Mouse (Mus musculus) stomach, embryonic 15.5 days (tissue): ENCODE measurements around the gene Rfx4. TPM values are rescaled to one million over a fixed set of nuclear protein-coding genes. Genes with fewer than 3 reads are reported as not detected.
A peak's percentile ranks its signal among the peaks of the same experiment; 100 is the strongest.

Experiments
- ATAC-seq: fragments of 200-750 bp; cut with Nextera tagmentation; 2 replicates; pipeline ENCODE4 v1.8.0; 2017; ENCODE audit warnings: low read depth, moderate number of reproducible peaks, moderate TSS enrichment; ENCODE audit not compliant: insufficient read depth, low FRiP score
- H3K27ac ChIP-seq: fragments of 300-500 bp; sonication (generic); 2 replicates; pipeline ENCODE4 v1.5.1; 2015; ENCODE audit warnings: mild to moderate bottlenecking, inconsistent platforms
- H3K27me3 ChIP-seq: fragments of 300-500 bp; sonication (generic); replicated peaks from 2 replicates; pipeline ENCODE4 v1.6.1; 2015; ENCODE audit warnings: inconsistent platforms
- H3K36me3 ChIP-seq: fragments of 300-500 bp; sonication (generic); 2 replicates; pipeline ENCODE4 v1.6.1; 2015; ENCODE audit warnings: inconsistent platforms
- H3K4me1 ChIP-seq: fragments of 300-500 bp; sonication (generic); 2 replicates; pipeline ENCODE4 v1.6.1; 2015; ENCODE audit warnings: inconsistent platforms
- H3K4me2 ChIP-seq: fragments of 300-500 bp; sonication (generic); 2 replicates; pipeline ENCODE4 v1.6.1; 2015; ENCODE audit warnings: mild to moderate bottlenecking, inconsistent platforms
- H3K4me3 ChIP-seq: fragments of 300-500 bp; sonication (generic); replicated peaks from 2 replicates; pipeline ENCODE4 v1.5.1; 2015; ENCODE audit warnings: inconsistent platforms
- H3K9ac ChIP-seq: fragments of 300-500 bp; sonication (generic); 2 replicates; pipeline ENCODE4 v1.6.1; 2015; ENCODE audit warnings: inconsistent platforms
- H3K9me3 ChIP-seq: fragments of 300-500 bp; sonication (generic); 2 replicates; pipeline ENCODE4 v1.6.1; 2016; ENCODE audit warnings: inconsistent platforms
- WGBS: fragments of 180-500 bp; shearing (Covaris S2); methylation state at CpG from one replicate; pipeline ENCODE4 v1.1.7; 2015; 5-methylcytosine and 5-hydroxymethylcytosine counted together
- polyA plus RNA-seq: library from polyadenylated mRNA; unstranded; fragments of >200 nt; fragmentation: Nextera tagmentation; extraction: Ambion mirVana; gene quantifications from 2 replicates; pipeline ENCODE4 v1.2.1, GENCODE M21; 2015

The Rfx4 gene
- polyA plus RNA-seq, 1 experiment from 2014 or later: 0.08 TPM

DNA sequence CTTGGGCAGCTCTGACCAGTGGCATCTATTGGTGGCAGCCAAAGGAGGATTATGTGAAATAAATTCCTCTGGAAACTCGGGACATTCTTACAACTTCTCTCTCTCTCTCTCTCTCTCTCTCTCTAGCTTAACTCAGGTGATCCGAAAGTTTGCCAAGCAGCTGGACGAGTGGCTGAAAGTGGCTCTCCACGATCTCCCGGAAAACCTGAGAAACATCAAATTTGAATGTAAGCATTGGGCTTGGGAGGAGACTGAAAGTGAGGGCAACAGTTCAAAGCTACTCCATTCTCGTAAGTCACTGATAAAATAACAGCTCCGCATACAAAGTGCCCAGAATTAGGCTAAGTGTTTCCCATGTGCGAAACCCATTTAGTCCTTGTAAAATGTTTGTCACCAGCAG lies 102.5 kb downstream of the Rfx4 start:
- H3K9ac ChIP-seq: no peak overlapping the region
- no peaks in the 10 kb centered on the region for H3K27me3 ChIP-seq
- no peak for ATAC-seq
- H3K27ac ChIP-seq: no peak overlapping the region
- WGBS: 49% methylated on average over 8 of the region's 8 CpGs
- H3K36me3 ChIP-seq: no peaks in the 10 kb centered on the region
- H3K4me2 ChIP-seq: no peak overlapping the region
- H3K9me3 ChIP-seq: no peaks in the 10 kb centered on the region
- no peak overlapping the region for H3K4me3 ChIP-seq
- no peaks in the 10 kb centered on the region for H3K4me1 ChIP-seq

DNA sequence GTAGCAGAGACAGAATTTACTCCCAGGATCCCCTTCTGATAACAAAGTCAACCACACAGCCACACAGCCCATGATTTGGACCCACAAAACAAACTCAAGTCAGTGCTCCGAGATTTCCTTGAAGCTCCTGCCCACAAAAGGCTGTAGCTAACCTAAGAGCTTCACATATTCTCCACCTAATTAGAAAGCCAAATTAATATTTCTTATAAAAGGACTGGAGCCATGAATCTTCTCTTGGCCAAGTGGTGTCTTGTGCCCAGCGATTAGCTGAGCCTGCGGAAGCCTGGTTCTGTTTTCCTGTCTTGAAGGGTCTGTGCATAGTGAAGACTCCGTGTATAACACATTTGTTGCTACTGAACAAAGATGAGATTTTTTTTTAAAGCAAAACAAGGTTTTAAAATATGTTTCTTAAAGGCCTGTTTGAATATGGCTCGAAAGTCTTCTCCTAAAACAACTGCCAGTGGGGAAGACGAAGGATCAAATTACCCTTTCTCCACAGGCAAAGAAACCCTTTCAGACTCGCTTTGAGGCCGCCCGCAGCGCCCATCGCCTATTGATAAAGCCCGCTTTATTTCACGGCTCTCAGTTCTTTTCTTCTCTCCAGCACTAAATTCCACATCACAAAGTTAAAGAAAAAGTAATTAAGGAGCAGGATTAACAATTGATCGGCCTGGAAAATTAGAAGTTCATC lies 103.1 kb downstream of the Rfx4 start:
- H3K4me2 ChIP-seq: no peak overlapping the region

DNA sequence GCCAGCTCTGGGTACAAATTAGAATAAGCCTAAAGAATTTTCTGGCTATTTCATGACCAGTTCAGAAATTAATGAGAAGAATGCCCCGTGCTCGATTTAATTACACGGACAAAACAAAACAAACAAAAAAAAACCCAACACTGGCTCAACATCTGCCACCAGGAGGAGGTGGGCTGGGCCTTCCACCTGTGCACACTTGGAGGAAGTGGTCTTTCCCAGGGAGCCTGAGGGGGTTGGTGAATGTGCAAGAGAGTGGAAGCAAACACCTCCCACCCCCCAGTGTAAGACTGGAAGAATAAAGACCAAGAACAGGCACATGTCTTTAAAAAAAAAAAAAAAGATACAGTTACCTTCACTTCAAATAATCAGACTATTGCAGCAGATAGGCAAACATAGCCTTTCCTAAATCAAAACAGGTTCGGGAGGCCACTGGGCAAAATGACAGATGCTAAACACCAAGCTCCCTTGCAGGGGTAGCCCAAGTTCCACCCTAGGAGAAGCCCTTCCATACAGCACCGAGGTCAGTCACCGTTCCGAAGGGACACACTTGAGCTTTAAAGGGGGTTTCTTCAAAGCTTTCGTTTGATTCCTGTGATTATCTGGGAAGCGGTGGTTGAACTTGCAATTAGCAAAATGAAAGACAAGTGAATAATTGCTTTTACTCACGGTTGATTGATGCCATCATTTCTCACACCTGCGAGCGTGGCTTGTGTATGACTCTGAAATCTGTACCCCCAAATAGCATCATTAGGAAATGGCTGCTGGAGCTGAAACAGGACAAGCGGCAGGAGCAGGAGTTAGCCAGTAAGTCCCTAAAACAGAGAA lies 103.9 kb downstream of the Rfx4 start:
- Histone ChIP-seq H3K4me3 (no peak overlapping the region), H3K4me2 (no peak overlapping the region), H3K27me3 (no peaks in the 10 kb centered on the region), H3K9ac (no peak overlapping the region), H3K36me3 (no peaks in the 10 kb centered on the region), H3K27ac (no peak overlapping the region), H3K4me1 (no peaks in the 10 kb centered on the region), H3K9me3 (no peaks in the 10 kb centered on the region)
- WGBS: 57% methylated on average over 13 of the region's 13 CpGs
- ATAC-seq: no peak

More for the DNA sequence above, 103.1 kb downstream of the Rfx4 start:
- Histone ChIP-seq H3K27ac (no peak overlapping the region), H3K9me3 (no peaks in the 10 kb centered on the region), H3K27me3 (no peaks in the 10 kb centered on the region), H3K36me3 (no peaks in the 10 kb centered on the region), H3K9ac (no peak overlapping the region), H3K4me3 (no peak overlapping the region), H3K4me1 (no peaks in the 10 kb centered on the region)
- 29% methylated on average over 14 of the region's 14 CpGs for WGBS
- ATAC-seq: no peak

DNA sequence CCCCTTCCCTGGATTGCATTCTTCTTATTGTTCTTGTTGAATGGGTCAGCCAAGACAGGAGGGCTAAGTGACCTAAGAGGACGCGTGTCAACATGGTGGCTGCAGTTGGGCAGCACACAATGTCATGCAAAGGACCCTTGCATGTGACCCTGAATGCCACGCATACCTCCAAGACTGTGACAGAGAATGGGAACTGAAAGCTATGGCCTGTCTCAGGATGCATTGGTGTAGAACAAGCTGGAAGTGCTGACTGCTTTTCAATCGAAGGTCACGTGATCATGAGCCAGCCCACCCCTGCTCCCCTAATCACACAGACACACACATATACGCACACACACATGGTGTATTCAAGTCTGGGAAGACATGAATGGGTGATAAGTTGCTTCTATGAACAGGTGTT lies 107.6 kb downstream of the Rfx4 start:
- ATAC-seq: no peak
- Histone ChIP-seq H3K4me3 (no peak overlapping the region), H3K27ac (no peak overlapping the region), H3K4me2 (no peak overlapping the region), H3K36me3 (no peaks in the 10 kb centered on the region), H3K27me3 (no peaks in the 10 kb centered on the region), H3K9me3 (no peaks in the 10 kb centered on the region), H3K9ac (no peak overlapping the region), H3K4me1 (no peaks in the 10 kb centered on the region)
- 81% methylated on average over 6 of the region's 6 CpGs for WGBS

DNA sequence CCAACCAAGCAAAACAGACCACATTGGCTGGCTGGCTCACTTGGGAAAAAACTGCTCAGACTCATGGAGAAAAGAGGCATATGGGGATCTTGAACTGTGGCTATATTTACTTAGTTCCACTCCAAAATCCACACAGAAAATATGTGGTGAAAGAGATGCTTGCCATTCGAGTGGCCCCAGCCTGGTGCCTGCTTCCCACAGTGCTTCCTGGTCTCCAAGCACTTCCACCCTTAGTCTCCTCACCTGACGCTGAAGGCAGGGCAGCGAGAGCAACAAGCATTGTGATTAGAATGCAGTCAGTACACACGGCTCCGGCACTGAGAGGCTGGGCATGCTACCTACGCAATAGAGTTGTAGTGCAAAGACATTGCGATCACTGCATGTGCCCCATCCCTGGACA lies 111.7 kb downstream of the Rfx4 start:
- no peaks in the 10 kb centered on the region for H3K4me1 ChIP-seq
- H3K36me3 ChIP-seq: no peaks in the 10 kb centered on the region
- no peak overlapping the region for H3K4me2 ChIP-seq
- H3K4me3 ChIP-seq: no peak overlapping the region
- H3K9me3 ChIP-seq: no peaks in the 10 kb centered on the region
- WGBS: 74% methylated on average over 7 of the region's 7 CpGs
- no peak overlapping the region for H3K9ac ChIP-seq
- no peaks in the 10 kb centered on the region for H3K27me3 ChIP-seq
- H3K27ac ChIP-seq: no peak overlapping the region
- ATAC-seq: no peak

DNA sequence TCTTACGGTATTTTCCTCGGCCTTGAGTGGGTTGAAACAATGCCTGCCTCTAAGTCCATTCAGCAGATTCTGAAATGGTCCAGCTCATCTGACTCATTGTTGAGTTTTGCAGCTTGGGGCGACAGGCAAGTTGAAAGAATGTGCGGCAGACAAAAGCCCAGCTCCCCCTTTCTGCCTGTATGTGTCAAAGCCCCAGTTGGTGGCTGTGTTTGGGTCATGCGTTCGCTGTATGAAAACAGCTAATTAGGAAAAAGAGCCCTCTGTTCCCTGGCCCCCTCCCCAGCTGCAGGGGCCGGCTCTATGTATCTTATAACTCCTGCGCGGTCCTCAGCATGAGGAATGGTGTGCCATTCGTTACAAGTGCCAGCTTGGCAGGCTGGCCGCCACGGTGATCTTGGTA lies 115.4 kb downstream of the Rfx4 start:
- H3K4me3 ChIP-seq: no peak overlapping the region
- H3K9ac ChIP-seq: no peak overlapping the region
- no peaks in the 10 kb centered on the region for H3K4me1 ChIP-seq
- H3K27me3 ChIP-seq: no peaks in the 10 kb centered on the region
- H3K36me3 ChIP-seq: no peaks in the 10 kb centered on the region
- H3K4me2 ChIP-seq: no peak overlapping the region
- no peaks in the 10 kb centered on the region for H3K9me3 ChIP-seq
- 58% methylated on average over 12 of the region's 12 CpGs for WGBS
- H3K27ac ChIP-seq: no peak overlapping the region
- no peak for ATAC-seq

DNA sequence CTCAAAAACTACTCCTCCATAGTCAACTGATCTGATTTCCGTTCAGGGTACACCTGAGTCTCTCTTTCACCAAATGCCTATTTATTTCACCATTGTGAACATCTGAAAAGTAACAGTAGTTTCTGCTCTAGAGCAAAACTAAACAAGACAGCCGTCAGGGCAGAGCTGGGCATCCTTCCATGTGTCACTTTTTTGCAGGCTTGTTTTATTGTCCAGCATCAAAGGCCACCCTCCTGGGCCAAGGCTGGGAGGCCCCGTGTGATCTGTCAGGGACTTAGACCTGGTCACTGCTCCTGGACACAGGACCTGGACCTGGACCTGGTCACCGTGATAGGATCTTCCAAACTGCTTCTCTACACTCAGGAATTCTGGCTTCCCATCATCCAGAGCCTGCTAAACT lies 116.1 kb downstream of the Rfx4 start:
- H3K4me3 ChIP-seq: no peak overlapping the region
- H3K36me3 ChIP-seq: no peaks in the 10 kb centered on the region
- H3K27me3 ChIP-seq: no peaks in the 10 kb centered on the region
- 60% methylated on average over 4 of the region's 4 CpGs for WGBS
- no peak overlapping the region for H3K27ac ChIP-seq
- no peaks in the 10 kb centered on the region for H3K4me1 ChIP-seq
- H3K9me3 ChIP-seq: no peaks in the 10 kb centered on the region
- H3K9ac ChIP-seq: no peak overlapping the region
- H3K4me2 ChIP-seq: no peak overlapping the region
- no peak for ATAC-seq

DNA sequence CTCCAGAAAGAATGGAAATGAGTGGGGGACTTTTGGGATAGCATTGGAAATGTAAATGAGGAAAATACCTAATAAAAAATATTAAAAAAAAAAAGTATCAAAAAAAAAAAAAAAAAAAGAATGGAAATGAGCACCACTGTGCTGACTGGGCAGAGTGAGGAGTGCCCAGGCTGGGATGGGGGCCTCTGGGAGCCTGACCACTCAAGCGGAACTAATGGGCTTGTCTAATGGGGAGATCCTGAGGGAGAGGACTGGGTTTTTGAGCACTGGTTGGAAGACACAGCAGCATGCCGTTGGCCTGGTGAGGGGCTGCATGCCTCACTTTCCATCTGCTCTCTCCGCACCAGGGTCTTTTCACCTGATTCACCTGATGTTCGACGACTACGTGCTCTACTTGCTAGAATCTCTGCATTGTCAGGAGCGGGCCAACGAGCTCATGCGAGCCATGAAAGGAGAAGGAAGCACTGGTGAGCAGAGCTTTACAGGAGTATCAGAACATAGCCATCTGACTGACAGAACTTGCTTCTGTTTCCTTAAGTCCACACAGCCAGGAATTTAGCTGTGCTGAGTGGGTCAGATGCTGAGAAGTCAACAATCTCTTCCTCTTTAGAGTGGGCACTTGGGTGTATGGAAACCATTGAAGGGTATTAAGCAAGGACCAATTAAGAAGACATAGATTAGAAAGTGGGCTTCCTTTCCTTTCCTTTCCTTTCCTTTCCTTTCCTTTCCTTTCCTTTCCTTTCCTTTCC lies 124.1 kb downstream of the Rfx4 start:
- Histone ChIP-seq H3K4me3 (no peak overlapping the region), H3K4me2 (no peak overlapping the region), H3K27me3 (no peaks in the 10 kb centered on the region), H3K4me1 (no peaks in the 10 kb centered on the region), H3K36me3 (no peaks in the 10 kb centered on the region), H3K27ac (no peak overlapping the region), H3K9me3 (no peaks in the 10 kb centered on the region), H3K9ac (no peak overlapping the region)
- no peak for ATAC-seq
- WGBS: 84% methylated on average over 9 of the region's 9 CpGs

DNA sequence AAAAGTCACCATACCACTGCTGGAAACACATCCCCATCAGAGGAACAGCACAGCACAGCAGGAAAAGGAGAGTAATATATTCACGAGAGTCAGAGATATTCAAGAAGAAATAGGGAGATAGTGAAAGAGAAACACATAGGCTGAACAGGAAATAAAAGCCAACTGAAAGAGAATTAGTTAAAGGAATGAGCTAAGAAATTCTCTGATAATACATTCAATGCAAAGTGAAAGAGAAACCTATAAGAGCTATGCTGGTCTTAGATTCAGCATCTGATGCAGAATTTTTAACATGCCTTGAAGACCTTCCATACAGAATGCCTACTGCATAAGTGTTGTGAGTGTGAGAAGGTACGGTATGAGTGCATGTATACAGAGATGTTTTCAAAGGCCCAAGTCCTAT lies 126.7 kb downstream of the Rfx4 start:
- no peak overlapping the region for H3K4me3 ChIP-seq
- 80% methylated on average over 2 of the region's 2 CpGs for WGBS
- no peak overlapping the region for H3K4me2 ChIP-seq
- H3K27me3 ChIP-seq: no peaks in the 10 kb centered on the region
- no peak for ATAC-seq
- no peaks in the 10 kb centered on the region for H3K36me3 ChIP-seq
- H3K9ac ChIP-seq: no peak overlapping the region
- H3K27ac ChIP-seq: no peak overlapping the region
- no peaks in the 10 kb centered on the region for H3K9me3 ChIP-seq
- 0 out of 2 replicates have a peak, but pooled peaks cover 7% of the 10 kb centered on the region for H3K4me1 ChIP-seq

DNA sequence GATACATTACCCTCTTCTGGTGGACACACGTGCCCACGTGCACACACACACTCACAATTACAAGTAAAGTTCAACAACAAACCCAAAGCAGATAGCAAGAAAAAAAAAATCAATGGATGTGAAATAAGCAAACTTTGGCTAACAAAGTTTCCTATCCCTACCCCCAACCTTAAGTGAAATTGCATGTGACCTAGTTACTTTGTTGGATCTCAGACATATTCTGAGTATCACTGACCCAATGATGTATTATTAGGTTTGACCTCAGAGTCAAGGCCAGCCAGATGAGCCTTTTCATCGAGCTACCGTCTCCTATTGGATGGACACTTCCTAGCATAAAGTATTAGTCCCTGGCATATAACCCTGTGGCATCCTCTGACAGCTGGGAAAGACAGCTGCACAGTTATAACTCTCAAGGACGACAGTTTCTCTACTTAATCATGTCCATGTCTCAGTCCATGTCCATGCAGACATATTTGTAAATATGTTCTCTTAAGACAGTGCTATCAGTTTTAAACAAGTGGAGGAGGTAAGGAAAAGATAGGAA lies 129.6 kb downstream of the Rfx4 start:
- WGBS: 41% methylated on average over 5 of the region's 5 CpGs
- H3K27ac ChIP-seq: no peak overlapping the region
- no peak overlapping the region for H3K9ac ChIP-seq
- no peak overlapping the region for H3K4me2 ChIP-seq
- H3K4me1 ChIP-seq: 0 out of 2 replicates have a peak, but pooled peaks cover 7% of the 10 kb centered on the region
- ATAC-seq: no peak
- H3K36me3 ChIP-seq: no peaks in the 10 kb centered on the region
- no peaks in the 10 kb centered on the region for H3K27me3 ChIP-seq
- no peaks in the 10 kb centered on the region for H3K9me3 ChIP-seq
- H3K4me3 ChIP-seq: no peak overlapping the region

DNA sequence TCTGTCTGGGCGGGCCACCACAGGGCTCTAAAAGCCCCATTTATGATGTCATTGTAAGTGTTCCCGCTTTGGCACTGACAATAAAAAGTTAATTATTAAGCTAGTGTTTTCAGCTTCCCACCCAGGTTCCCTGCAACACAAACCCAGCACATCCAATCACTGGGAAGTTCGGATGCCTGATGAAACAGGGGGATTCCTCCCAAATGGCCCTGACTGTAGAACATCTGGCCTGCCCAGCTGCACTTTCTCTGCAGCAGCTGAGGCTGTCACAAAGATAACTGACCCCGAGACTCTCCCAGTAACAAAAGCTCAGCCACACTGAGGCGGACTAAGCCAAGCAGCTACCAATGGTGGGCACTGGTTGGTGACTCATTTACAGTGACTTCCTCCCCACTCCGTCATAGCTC lies 130.4 kb downstream of the Rfx4 start:
- 13% methylated on average over 6 of the region's 6 CpGs for WGBS
- Histone ChIP-seq H3K27me3 (no peaks in the 10 kb centered on the region), H3K36me3 (no peaks in the 10 kb centered on the region), H3K4me1 (0 out of 2 replicates have a peak, but pooled peaks cover 7% of the 10 kb centered on the region), H3K9ac (no peak overlapping the region), H3K4me2 (peak overlapping the region; percentile 44), H3K27ac (peak overlapping the region; percentile 49; the same call in 1 of the 2 replicates), H3K9me3 (no peaks in the 10 kb centered on the region), H3K4me3 (peak overlapping the region; percentile 16; the same call in 1 of the 2 replicates)
- ATAC-seq: peak; percentile 79
